Comparison of ENCODE assay signal across 25 mouse cellular contexts in the genomic region with DNA sequence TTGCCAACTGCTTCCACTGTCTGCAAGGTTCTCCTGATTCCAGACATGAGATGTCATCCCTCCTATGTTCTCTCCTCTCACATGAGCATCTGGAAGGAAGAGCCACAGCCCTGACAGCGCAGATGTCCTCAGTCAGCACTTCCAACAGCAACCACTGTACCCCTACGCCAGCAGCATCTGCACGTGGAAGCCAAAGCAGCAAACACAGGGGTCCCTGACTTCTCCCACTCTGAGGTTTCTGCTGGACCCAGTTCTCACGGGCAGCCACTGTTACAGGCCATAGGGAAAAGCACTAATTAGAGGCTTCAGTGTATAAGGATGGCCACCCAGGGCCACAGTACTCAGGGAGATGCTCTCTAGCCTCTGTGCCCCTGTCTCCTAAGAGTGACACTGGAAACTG.
A peak's percentile ranks its signal among the peaks of the same experiment; 100 is the strongest.
DNase-seq lines count a peak whose midpoint lies in the region; ATAC-seq and TF ChIP-seq lines count a peak whose summit lies in the region.
"Had no signal": no experiment of that assay in that cellular context is flagged by ENCODE, and none has a peak within 500 bp of the region (broad histone marks: within the 10 kb centered on the region; RNA-seq: fewer than 3 reads in every experiment).

No protein-coding gene starts in this region.

- no peak for TF ChIP-seq POLR2A in cortical plate, adult 2 months (IDR thresholded peaks at IDR 0.05; ENCODE audit: extremely low read depth, insufficient read depth, low read length)

- no peaks in the 10 kb centered on the region for H3K36me3 ChIP-seq in kidney, embryonic 16.5 days (ENCODE audit: insufficient read depth, low read length)
- no peaks in the 10 kb centered on the region for H3K36me3 ChIP-seq in kidney, embryonic 15.5 days
- no peaks in the 10 kb centered on the region for H3K36me3 ChIP-seq in lung, embryonic 14.5 days (ENCODE audit: insufficient read depth)
- H3K36me3 ChIP-seq in lung, postnatal 0 days (ENCODE audit: insufficient read depth, low read length): no peaks in the 10 kb centered on the region
- H3K36me3 ChIP-seq: stomach, embryonic 15.5 days had no signal

- H3K9ac ChIP-seq in kidney, embryonic 16.5 days (replicated peaks; ENCODE audit: low read length): no peak overlapping the region; the same call in 1 of the 2 replicates
- no peak overlapping the region for H3K9ac ChIP-seq in kidney, embryonic 15.5 days
- H3K9ac ChIP-seq in lung, embryonic 14.5 days: 0 out of 2 replicates have a peak overlapping the region, but pooled peaks have one; percentile 13
- H3K9ac ChIP-seq in lung, postnatal 0 days (replicated peaks; ENCODE audit: low read depth): no peak overlapping the region
- H3K9ac ChIP-seq: liver, embryonic 14.5 days; stomach, embryonic 15.5 days had no signal

- no peak for DNase-seq in frontal cortex, postnatal 10 days (ENCODE audit: low spot score in 2 of 2)
- DNase-seq in lung, embryonic 14.5 days: no peak
- no peak for DNase-seq in lung, postnatal 0 days (ENCODE audit: low spot score)
- no peak for DNase-seq in spleen, adult 18-20 months
- DNase-seq: adrenal gland, adult 8-10 months; cerebellum, adult 2 months; cerebellum, postnatal 25 days; gastrocnemius, postnatal 10 days; heart, postnatal 36 days; kidney, adult 2 months; kidney, postnatal 14 days; left cerebral cortex, postnatal 4 days; liver; lung, adult 2 months; midbrain, embryonic 14.5 days had no signal

- no peak for TF ChIP-seq CTCF in lung, embryonic 14.5 days (IDR thresholded peaks at IDR 0.05; ENCODE audit: low read depth)
- no peak for TF ChIP-seq CTCF in lung, postnatal 0 days (IDR thresholded peaks at IDR 0.05)
- no peak for TF ChIP-seq CTCF in cortical plate, adult 2 months (IDR thresholded peaks at IDR 0.05; ENCODE audit: extremely low read depth, insufficient read depth, low read length)

- no peak overlapping the region for H3K4me2 ChIP-seq in kidney, embryonic 16.5 days (replicated peaks; ENCODE audit: low read depth, low read length)
- no peak overlapping the region for H3K4me2 ChIP-seq in kidney, embryonic 15.5 days
- H3K4me2 ChIP-seq in lung, embryonic 14.5 days: no peak overlapping the region
- H3K4me2 ChIP-seq in lung, postnatal 0 days (replicated peaks; ENCODE audit: low read depth, low read length): no peak overlapping the region
- H3K4me2 ChIP-seq: heart, embryonic 11.5 days; stomach, embryonic 15.5 days had no signal

- peaks cover 22% of the 10 kb centered on the region for H3K4me1 ChIP-seq in kidney, embryonic 16.5 days (ENCODE audit: insufficient read depth, low read length)
- peaks cover 32% of the 10 kb centered on the region for H3K4me1 ChIP-seq in kidney, embryonic 15.5 days
- peaks cover 6% of the 10 kb centered on the region for H3K4me1 ChIP-seq in lung, embryonic 14.5 days (ENCODE audit: insufficient read depth)
- no peaks in the 10 kb centered on the region; the same call in 1 of the 2 replicates for H3K4me1 ChIP-seq in lung, postnatal 0 days (ENCODE audit: insufficient read depth, low read depth, low read length)
- H3K4me1 ChIP-seq in cortical plate, adult 2 months (ENCODE audit: control insufficient read depth, insufficient read depth, low read length): peaks cover 12% of the 10 kb centered on the region

- no peak for TF ChIP-seq EP300 in lung, postnatal 0 days (IDR thresholded peaks at IDR 0.05)

- peak; percentile 12; the same call in 1 of the 2 replicates for ATAC-seq in frontal cortex, adult (ENCODE audit: low TSS enrichment)
- ATAC-seq in kidney, embryonic 16.5 days (ENCODE audit: low FRiP score, low TSS enrichment): no peak
- ATAC-seq in kidney, embryonic 15.5 days (replicated peaks; ENCODE audit: low FRiP score): no peak
- no peak for ATAC-seq in lung, embryonic 14.5 days (ENCODE audit: insufficient read depth)
- ATAC-seq in lung, postnatal 0 days: no peak
- ATAC-seq: forebrain, embryonic 14.5 days; hindbrain, embryonic 16.5 days had no signal

- H3K27ac ChIP-seq in kidney, embryonic 16.5 days (ENCODE audit: low read length): 0 out of 2 replicates have a peak overlapping the region, but pooled peaks have one; percentile 8
- H3K27ac ChIP-seq in kidney, embryonic 15.5 days: no peak overlapping the region
- H3K27ac ChIP-seq in lung, embryonic 14.5 days (ENCODE audit: low read depth): no peak overlapping the region
- no peak overlapping the region for H3K27ac ChIP-seq in lung, postnatal 0 days (ENCODE audit: low read length)
- 0 out of 2 replicates have a peak overlapping the region, but pooled peaks have one; percentile 3 for H3K27ac ChIP-seq in cortical plate, adult 2 months (ENCODE audit: insufficient read depth, low read length)
- H3K27ac ChIP-seq: liver, embryonic 14.5 days; stomach, embryonic 15.5 days had no signal

- no peaks in the 10 kb centered on the region for H3K27me3 ChIP-seq in kidney, embryonic 16.5 days (ENCODE audit: insufficient read depth, low read length)
- no peaks in the 10 kb centered on the region for H3K27me3 ChIP-seq in kidney, embryonic 15.5 days
- no peaks in the 10 kb centered on the region for H3K27me3 ChIP-seq in lung, embryonic 14.5 days (ENCODE audit: insufficient read depth, low read length)
- H3K27me3 ChIP-seq in lung, postnatal 0 days (replicated peaks; ENCODE audit: insufficient read depth, low read length): no peaks in the 10 kb centered on the region; the same call in 1 of the 2 replicates
- H3K27me3 ChIP-seq: stomach, embryonic 15.5 days had no signal

- no peak overlapping the region for H3K4me3 ChIP-seq in kidney, embryonic 16.5 days (ENCODE audit: low read length)
- H3K4me3 ChIP-seq in kidney, embryonic 15.5 days (replicated peaks): no peak overlapping the region
- H3K4me3 ChIP-seq in lung, embryonic 14.5 days (ENCODE audit: low read depth, low read length): no peak overlapping the region
- no peak overlapping the region for H3K4me3 ChIP-seq in lung, postnatal 0 days (ENCODE audit: low read depth, low read length)
- H3K4me3 ChIP-seq in cortical plate, adult 2 months (ENCODE audit: insufficient read depth, low read length): no peak overlapping the region
- H3K4me3 ChIP-seq: stomach, embryonic 15.5 days had no signal

- no peaks in the 10 kb centered on the region for H3K9me3 ChIP-seq in kidney, embryonic 16.5 days (ENCODE audit: low read length)
- no peaks in the 10 kb centered on the region for H3K9me3 ChIP-seq in kidney, embryonic 15.5 days (replicated peaks)
- no peaks in the 10 kb centered on the region for H3K9me3 ChIP-seq in lung, embryonic 14.5 days (ENCODE audit: low read depth, low read length)
- H3K9me3 ChIP-seq in lung, postnatal 0 days (ENCODE audit: low read length): no peaks in the 10 kb centered on the region
- H3K9me3 ChIP-seq: G1E; stomach, embryonic 15.5 days had no signal

- 46% methylated on average over 4 of the region's 4 CpGs for WGBS in kidney, embryonic 16.5 days
- 52% methylated on average over 4 of the region's 4 CpGs for WGBS in kidney, embryonic 15.5 days
- WGBS in lung, embryonic 14.5 days: 37% methylated on average over 4 of the region's 4 CpGs
- 49% methylated on average over 4 of the region's 4 CpGs for WGBS in lung, postnatal 0 days

Comparison
In these comparisons a context has a peak if more than half of its experiments do, and no peak if none do; other contexts are left out.
1. H3K27ac ChIP-seq: peak in kidney, embryonic 16.5 days (single experiment) and cortical plate, adult 2 months (single experiment); none in kidney, embryonic 15.5 days (single experiment), lung, embryonic 14.5 days (single experiment) and lung, postnatal 0 days (single experiment).